Mouse (Mus musculus) hindbrain, embryonic 10.5 days (tissue): ENCODE results near the gene Hcrt. TPM values are rescaled to one million over a fixed set of nuclear protein-coding genes. Genes with fewer than 3 reads are reported as not detected.

Source experiments
- DNase-seq: peaks from one replicate; pipeline ENCODE4 v3.0.0-alpha.2; 2017; ENCODE audit warnings: low spot score
- H3K27ac ChIP-seq: fragments of 300-500 bp; sonication (generic); 2 replicates; pipeline ENCODE4 v1.5.1; 2016; ENCODE audit warnings: mild to moderate bottlenecking, moderate library complexity
- H3K27me3 ChIP-seq: fragments of 300-500 bp; sonication (generic); 2 replicates; pipeline ENCODE4 v1.6.1; 2016; ENCODE audit warnings: mild to moderate bottlenecking; ENCODE audit not compliant: poor library complexity, insufficient read depth, severe bottlenecking
- H3K36me3 ChIP-seq: fragments of 300-500 bp; sonication (generic); 2 replicates; pipeline ENCODE4 v1.6.1; 2016; ENCODE audit warnings: mild to moderate bottlenecking, moderate library complexity
- H3K4me1 ChIP-seq: fragments of 300-500 bp; sonication (generic); replicated peaks from 2 replicates; pipeline ENCODE4 v1.6.1; 2016; ENCODE audit warnings: mild to moderate bottlenecking
- H3K4me3 ChIP-seq: fragments of 300-500 bp; sonication (generic); 2 replicates; pipeline ENCODE4 v1.5.1; 2016; ENCODE audit warnings: mild to moderate bottlenecking, moderate library complexity
- H3K9me3 ChIP-seq: fragments of 300-500 bp; sonication (generic); 2 replicates; pipeline ENCODE4 v1.6.1; 2016; ENCODE audit warnings: mild to moderate bottlenecking, moderate library complexity
- WGBS: fragments of 180-500 bp; shearing (Covaris S2); methylation state at CpG from one replicate; pipeline ENCODE4 v1.1.7; 2016; 5-methylcytosine and 5-hydroxymethylcytosine counted together
- polyA plus RNA-seq: library from polyadenylated mRNA; unstranded; fragments of >200 nt; fragmentation: Nextera tagmentation; extraction: Ambion mirVana; gene quantifications from 2 replicates; pipeline ENCODE4 v1.2.1, GENCODE M21; 2016

Gene Hcrt
- polyA plus RNA-seq, 1 experiment from 2014 or later, result not detected

- Histone ChIP-seq H3K27ac (no peak overlapping the region), H3K9me3 (no peaks in the 10 kb centered on the region), H3K27me3 (no peaks in the 10 kb centered on the region), H3K36me3 (peaks cover 42% of the 10 kb centered on the region), H3K4me1 (peaks cover 17% of the 10 kb centered on the region), H3K4me3 (no peak overlapping the region)
- no peak for DNase-seq
- 87% methylated on average over 8 of the region's 8 CpGs for WGBS
Measured at GRCm38 (mm10) chr11:100784286-100784685, 21.6 kb upstream of the Hcrt start.

GRCm38 (mm10) chr11:100782568-100782967, 19.8 kb upstream of the Hcrt start:
- Histone ChIP-seq H3K4me3 (no peak overlapping the region), H3K27me3 (no peaks in the 10 kb centered on the region), H3K36me3 (peaks cover 33% of the 10 kb centered on the region), H3K27ac (no peak overlapping the region), H3K4me1 (peaks cover 17% of the 10 kb centered on the region), H3K9me3 (no peaks in the 10 kb centered on the region)
- DNase-seq, result no peak
- WGBS, result 86% methylated on average over 13 of the region's 13 CpGs

GRCm38 (mm10) chr11:100781763-100782475, 19.2 kb upstream of the Hcrt start:
- DNase-seq, result no peak
- no peak overlapping the region for H3K4me3 ChIP-seq

GRCm38 (mm10) chr11:100780247-100780646, 17.5 kb upstream of the Hcrt start:
- peaks cover 4% of the 10 kb centered on the region; the same call in 1 of the 2 replicates for H3K4me1 ChIP-seq
- H3K9me3 ChIP-seq, result no peaks in the 10 kb centered on the region
- H3K27ac ChIP-seq, result no peak overlapping the region
- H3K27me3 ChIP-seq, result no peaks in the 10 kb centered on the region
- DNase-seq, result no peak
- 81% methylated on average over 8 of the region's 8 CpGs for WGBS
- no peak overlapping the region for H3K4me3 ChIP-seq
- peaks cover 29% of the 10 kb centered on the region for H3K36me3 ChIP-seq

More at GRCm38 (mm10) chr11:100781763-100782475, 19.2 kb upstream of the Hcrt start:
- H3K27me3 ChIP-seq, result no peaks in the 10 kb centered on the region
- H3K27ac ChIP-seq, result no peak overlapping the region
- peaks cover 12% of the 10 kb centered on the region for H3K4me1 ChIP-seq
- no peaks in the 10 kb centered on the region for H3K9me3 ChIP-seq
- WGBS, result 92% methylated on average over 15 of the region's 15 CpGs
- peaks cover 33% of the 10 kb centered on the region for H3K36me3 ChIP-seq

- 76% methylated on average over 3 of the region's 3 CpGs for WGBS
- Histone ChIP-seq H3K4me1 (no peaks in the 10 kb centered on the region), H3K4me3 (no peak overlapping the region), H3K27me3 (no peaks in the 10 kb centered on the region), H3K9me3 (no peaks in the 10 kb centered on the region), H3K27ac (no peak overlapping the region), H3K36me3 (peaks cover 24% of the 10 kb centered on the region)
- DNase-seq, result no peak
Measured at GRCm38 (mm10) chr11:100778069-100778468, 15.3 kb upstream of the Hcrt start.

- no peaks in the 10 kb centered on the region for H3K9me3 ChIP-seq
- no peaks in the 10 kb centered on the region for H3K27me3 ChIP-seq
- H3K4me1 ChIP-seq, result no peaks in the 10 kb centered on the region
- H3K27ac ChIP-seq, result no peak overlapping the region
- no peak for DNase-seq
- H3K4me3 ChIP-seq, result no peak overlapping the region
- WGBS, result 87% methylated on average over 10 of the region's 10 CpGs
- H3K36me3 ChIP-seq, result peaks cover 8% of the 10 kb centered on the region; the same call in 1 of the 2 replicates
Measured at GRCm38 (mm10) chr11:100775921-100776320, 13.2 kb upstream of the Hcrt start.

GRCm38 (mm10) chr11:100774261-100774660, 11.5 kb upstream of the Hcrt start:
- Histone ChIP-seq H3K36me3 (peaks cover 2% of the 10 kb centered on the region; the same call in 1 of the 2 replicates), H3K9me3 (no peaks in the 10 kb centered on the region), H3K27ac (no peak overlapping the region), H3K27me3 (no peaks in the 10 kb centered on the region), H3K4me3 (no peak overlapping the region), H3K4me1 (peaks cover 12% of the 10 kb centered on the region)
- no peak for DNase-seq
- 81% methylated on average over 4 of the region's 4 CpGs for WGBS

GRCm38 (mm10) chr11:100770646-100771408, 8.1 kb upstream of the Hcrt start, which contains the start of gene Ghdc:
Ghdc (minus strand) TSS chr11:100770957.
- Histone ChIP-seq H3K36me3 (no peaks in the 10 kb centered on the region), H3K27ac (peak within 1 kb of the TSS; percentile 56; the same call in 1 of the 2 replicates), H3K4me1 (peaks cover 12% of the 10 kb centered on the region), H3K9me3 (no peaks in the 10 kb centered on the region), H3K27me3 (no peaks in the 10 kb centered on the region), H3K4me3 (peak within 1 kb of the TSS; percentile 59)
- 25% methylated on average over 17 of the region's 17 CpGs for WGBS
- peak; percentile 58 for DNase-seq

GRCm38 (mm10) chr11:100769980-100770379, 7.2 kb upstream of the Hcrt start:
- Histone ChIP-seq H3K4me3 (peak overlapping the region; percentile 59), H3K9me3 (no peaks in the 10 kb centered on the region), H3K27ac (peak overlapping the region; percentile 56; the same call in 1 of the 2 replicates), H3K36me3 (no peaks in the 10 kb centered on the region), H3K27me3 (no peaks in the 10 kb centered on the region), H3K4me1 (peaks cover 12% of the 10 kb centered on the region)
- peak; percentile 12 for DNase-seq
- 51% methylated on average over 6 of the region's 6 CpGs for WGBS

- no peaks in the 10 kb centered on the region for H3K36me3 ChIP-seq
- no peak overlapping the region for H3K27ac ChIP-seq
- H3K4me3 ChIP-seq, result no peak overlapping the region
- peaks cover 12% of the 10 kb centered on the region for H3K4me1 ChIP-seq
- peaks cover 6% of the 10 kb centered on the region for H3K27me3 ChIP-seq
- H3K9me3 ChIP-seq, result no peaks in the 10 kb centered on the region
- no peak for DNase-seq
- WGBS, result 90% methylated on average over 5 of the region's 5 CpGs
Measured at GRCm38 (mm10) chr11:100767871-100768270, 5.1 kb upstream of the Hcrt start.

GRCm38 (mm10) chr11:100766726-100767125, 4.0 kb upstream of the Hcrt start:
- H3K4me1 ChIP-seq, result peaks cover 16% of the 10 kb centered on the region
- 87% methylated on average over 9 of the region's 9 CpGs for WGBS
- peaks cover 17% of the 10 kb centered on the region for H3K27me3 ChIP-seq
- no peaks in the 10 kb centered on the region for H3K36me3 ChIP-seq
- no peak for DNase-seq
- no peak overlapping the region for H3K4me3 ChIP-seq
- no peak overlapping the region for H3K27ac ChIP-seq
- H3K9me3 ChIP-seq, result no peaks in the 10 kb centered on the region

- 1% methylated on average over 27 of the region's 27 CpGs for WGBS
- peak overlapping the region; percentile 76 for H3K27ac ChIP-seq
Measured at GRCm38 (mm10) chr11:100761547-100762045, 1.1 kb downstream of the Hcrt start.

More at GRCm38 (mm10) chr11:100761547-100762045, 1.1 kb downstream of the Hcrt start:
- Histone ChIP-seq H3K4me3 (peak overlapping the region; percentile 57), H3K36me3 (no peaks in the 10 kb centered on the region), H3K27me3 (peaks cover 60% of the 10 kb centered on the region), H3K9me3 (no peaks in the 10 kb centered on the region), H3K4me1 (peaks cover 30% of the 10 kb centered on the region)
- peak; percentile 93 for DNase-seq
